Mouse (Mus musculus) stomach, embryonic 14.5 days (tissue): ENCODE measurements at regions not wholly inside any gene's neighbourhood (a gene's known extent, or its start where the extent isn't known, plus 50 kb on each side); places are given as distances from the start of the nearest gene placed in this dataset.
A peak's percentile ranks its signal among the peaks of the same experiment; 100 is the strongest.

Experiments
- ATAC-seq: fragments of 200-750 bp; cut with Nextera tagmentation; 2 replicates; pipeline ENCODE4 v1.8.0; 2017; ENCODE audit warnings: low read depth, moderate TSS enrichment; ENCODE audit not compliant: insufficient number of reproducible peaks, insufficient read depth, low FRiP score
- H3K27ac ChIP-seq: fragments of 300-500 bp; sonication (generic); 2 replicates; pipeline ENCODE4 v1.5.1; 2014; ENCODE audit warnings: mild to moderate bottlenecking, low read length, moderate library complexity, mixed read lengths
- H3K27me3 ChIP-seq: fragments of 300-500 bp; sonication (generic); 2 replicates; pipeline ENCODE4 v1.6.1; 2014; ENCODE audit warnings: low read length, control low read depth, mixed read lengths; ENCODE audit not compliant: control insufficient read depth, insufficient read depth
- H3K36me3 ChIP-seq: fragments of 300-500 bp; sonication (generic); 2 replicates; pipeline ENCODE4 v1.6.1; 2014; ENCODE audit warnings: mild to moderate bottlenecking, control low read depth, low read length, moderate library complexity, mixed read lengths; ENCODE audit not compliant: control insufficient read depth, insufficient read depth
- H3K4me1 ChIP-seq: fragments of 300-500 bp; sonication (generic); 2 replicates; pipeline ENCODE4 v1.6.1; 2014; ENCODE audit warnings: low read length, control low read depth, mixed read lengths; ENCODE audit not compliant: control insufficient read depth, insufficient read depth
- H3K4me2 ChIP-seq: fragments of 300-500 bp; sonication (generic); replicated peaks from 2 replicates; pipeline ENCODE4 v1.6.1; 2014; ENCODE audit warnings: low read depth, low read length, control low read depth
- H3K4me3 ChIP-seq: fragments of 300-500 bp; sonication (generic); 2 replicates; pipeline ENCODE4 v1.5.1; 2014; ENCODE audit warnings: low read depth, low read length, control low read depth
- H3K9ac ChIP-seq: fragments of 300-500 bp; sonication (generic); replicated peaks from 2 replicates; pipeline ENCODE4 v1.6.1; 2014; ENCODE audit warnings: low read depth, mild to moderate bottlenecking, control low read depth, low read length, moderate library complexity, mixed read lengths
- H3K9me3 ChIP-seq: fragments of 300-500 bp; sonication (generic); 2 replicates; pipeline ENCODE4 v1.6.1; 2016; ENCODE audit warnings: low read depth, low read length, control low read depth; ENCODE audit not compliant: control insufficient read depth
- WGBS: fragments of 180-500 bp; shearing (Covaris S2); extraction: QIAGEN DNeasy Blood & Tissue Kit; methylation state at CpG from one replicate; pipeline ENCODE4 v1.1.7; 2014; 5-methylcytosine and 5-hydroxymethylcytosine counted together

- Histone ChIP-seq H3K27ac (no peak overlapping the region), H3K36me3 (no peaks in the 10 kb centered on the region), H3K4me3 (no peak overlapping the region), H3K4me2 (no peak overlapping the region), H3K9ac (no peak overlapping the region), H3K9me3 (no peaks in the 10 kb centered on the region), H3K4me1 (no peaks in the 10 kb centered on the region), H3K27me3 (no peaks in the 10 kb centered on the region)
- WGBS = 63% methylated on average over 4 of the region's 4 CpGs
- no peak for ATAC-seq
These were observed 148.3 kb upstream of the Gap43 start for GRCm38 (mm10) chr16:42488745-42489144.

- Histone ChIP-seq H3K36me3 (no peaks in the 10 kb centered on the region), H3K9me3 (no peaks in the 10 kb centered on the region), H3K4me2 (no peak overlapping the region), H3K27ac (no peak overlapping the region), H3K9ac (no peak overlapping the region), H3K27me3 (no peaks in the 10 kb centered on the region), H3K4me1 (no peaks in the 10 kb centered on the region), H3K4me3 (no peak overlapping the region)
- WGBS = 63% methylated on average over 5 of the region's 5 CpGs
- ATAC-seq = no peak
These were observed 139.5 kb upstream of the Gap43 start for GRCm38 (mm10) chr16:42479978-42480377.

- ATAC-seq = no peak
- Histone ChIP-seq H3K27me3 (no peaks in the 10 kb centered on the region), H3K9ac (no peak overlapping the region), H3K27ac (no peak overlapping the region), H3K4me2 (no peak overlapping the region), H3K4me1 (no peaks in the 10 kb centered on the region), H3K9me3 (no peaks in the 10 kb centered on the region), H3K36me3 (no peaks in the 10 kb centered on the region), H3K4me3 (no peak overlapping the region)
- 87% methylated on average over 1 of the region's 1 CpGs for WGBS
These were observed 126.5 kb upstream of the Gap43 start for GRCm38 (mm10) chr16:42466976-42467375.

DNA sequence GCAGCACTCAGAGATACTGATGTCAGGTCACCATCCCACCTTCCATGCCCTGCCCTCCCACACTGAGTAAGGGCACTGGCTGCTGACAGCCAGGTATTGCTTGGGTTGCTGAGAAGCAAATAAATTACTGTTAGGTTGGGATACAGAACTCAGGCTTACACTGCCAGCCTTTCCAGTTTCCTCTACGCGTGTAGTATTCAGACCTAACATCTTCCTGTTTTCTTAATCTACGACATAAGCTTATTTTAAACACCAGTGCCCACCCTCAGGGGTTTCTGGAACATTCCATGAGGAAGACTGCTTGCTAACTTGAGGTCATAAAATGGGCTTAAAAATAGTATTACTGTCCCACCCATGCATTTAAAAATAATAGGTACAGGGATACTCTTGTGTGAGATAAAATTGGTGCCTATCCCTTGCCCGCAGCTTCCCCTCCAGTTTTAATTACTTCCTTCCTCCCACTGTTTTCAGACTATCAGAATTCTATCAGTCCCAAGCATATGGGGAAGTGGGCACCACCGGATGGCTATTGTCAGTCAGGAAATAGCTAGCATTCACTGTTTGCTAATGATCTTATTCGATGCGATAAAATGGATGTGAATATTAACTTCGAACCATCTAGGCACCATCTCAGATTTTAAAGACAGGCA, 116.0 kb upstream of the Gap43 start:
- H3K9me3 ChIP-seq = no peaks in the 10 kb centered on the region
- H3K4me3 ChIP-seq = no peak overlapping the region
- H3K36me3 ChIP-seq = no peaks in the 10 kb centered on the region
- ATAC-seq = no peak
- H3K4me1 ChIP-seq = no peaks in the 10 kb centered on the region
- no peak overlapping the region for H3K27ac ChIP-seq
- H3K27me3 ChIP-seq = no peaks in the 10 kb centered on the region
- WGBS = 79% methylated on average over 8 of the region's 8 CpGs
- H3K4me2 ChIP-seq = no peak overlapping the region
- H3K9ac ChIP-seq = no peak overlapping the region

GRCm38 (mm10) chr16:42453338-42453737, 112.9 kb upstream of the Gap43 start:
- Histone ChIP-seq H3K4me2 (no peak overlapping the region), H3K36me3 (no peaks in the 10 kb centered on the region), H3K9me3 (no peaks in the 10 kb centered on the region), H3K4me1 (no peaks in the 10 kb centered on the region), H3K4me3 (no peak overlapping the region), H3K27ac (no peak overlapping the region), H3K27me3 (no peaks in the 10 kb centered on the region), H3K9ac (no peak overlapping the region)
- no peak for ATAC-seq
- WGBS = 40% methylated on average over 5 of the region's 5 CpGs

- H3K27me3 ChIP-seq = no peaks in the 10 kb centered on the region
- H3K36me3 ChIP-seq = no peaks in the 10 kb centered on the region
- ATAC-seq = no peak
- no peak overlapping the region for H3K4me3 ChIP-seq
- no peak overlapping the region for H3K9ac ChIP-seq
- no peak overlapping the region for H3K27ac ChIP-seq
- no peaks in the 10 kb centered on the region for H3K9me3 ChIP-seq
- WGBS = 80% methylated on average over 8 of the region's 8 CpGs
- no peaks in the 10 kb centered on the region for H3K4me1 ChIP-seq
- no peak overlapping the region for H3K4me2 ChIP-seq
These were observed 109.5 kb upstream of the Gap43 start for GRCm38 (mm10) chr16:42449840-42450444.

- Histone ChIP-seq H3K9me3 (no peaks in the 10 kb centered on the region), H3K4me3 (no peak overlapping the region), H3K9ac (no peak overlapping the region), H3K4me1 (no peaks in the 10 kb centered on the region; the same call in 1 of the 2 replicates), H3K36me3 (no peaks in the 10 kb centered on the region), H3K27ac (no peak overlapping the region), H3K4me2 (0 out of 2 replicates have a peak overlapping the region, but pooled peaks have one; percentile 8), H3K27me3 (no peaks in the 10 kb centered on the region)
- ATAC-seq = no peak
- WGBS = 29% methylated on average over 6 of the region's 6 CpGs
These were observed 104.5 kb upstream of the Gap43 start for GRCm38 (mm10) chr16:42444863-42445423.

DNA sequence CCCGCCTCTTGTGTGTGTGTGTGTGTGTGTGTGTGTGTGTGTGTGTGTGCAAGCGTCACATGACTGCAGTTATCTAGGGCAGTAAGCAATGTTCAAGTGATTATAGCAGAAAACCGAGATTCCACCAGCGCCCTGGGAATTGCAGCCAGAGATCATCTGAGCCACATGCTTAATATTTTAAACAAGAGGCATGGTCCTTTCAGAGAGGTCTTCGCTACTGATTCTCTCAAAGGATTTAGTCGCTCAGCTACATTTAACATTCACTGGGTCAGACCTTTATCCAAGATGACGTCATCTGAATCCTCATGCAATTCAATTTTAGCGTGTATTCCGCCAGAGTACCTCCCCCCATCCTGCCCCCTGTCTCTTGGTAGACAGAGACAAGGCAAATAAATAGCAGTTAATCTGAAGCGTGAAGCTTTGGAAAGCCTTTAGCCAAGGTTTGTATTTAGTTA, 104.0 kb upstream of the Gap43 start:
- Histone ChIP-seq H3K27me3 (no peaks in the 10 kb centered on the region), H3K9ac (no peak overlapping the region), H3K4me3 (no peak overlapping the region), H3K4me2 (0 out of 2 replicates have a peak overlapping the region, but pooled peaks have one; percentile 8), H3K9me3 (no peaks in the 10 kb centered on the region), H3K36me3 (no peaks in the 10 kb centered on the region), H3K4me1 (no peaks in the 10 kb centered on the region; the same call in 1 of the 2 replicates), H3K27ac (no peak overlapping the region)
- WGBS = 43% methylated on average over 10 of the region's 10 CpGs
- ATAC-seq = no peak
